Mouse (Mus musculus) erythroid progenitor cell, adult 5-6 weeks (primary cell): ENCODE data around the gene Sbf2. TPM values are rescaled to one million over a fixed set of nuclear protein-coding genes. Genes with fewer than 3 reads are reported as not detected.
"Not testable (repeated sequence)": the region's sequence is repeated elsewhere in the genome, so short reads cannot be mapped to it uniquely, and the experiment has no call there.

ENCODE experiments used
- ATAC-seq: replicated peaks from 2 replicates; pipeline ENCODE4 v1.8.0; 2016; ENCODE audit warnings: moderate number of reproducible peaks, mild to moderate bottlenecking, moderate TSS enrichment, inconsistent platforms; ENCODE audit not compliant: poor library complexity, low FRiP score, severe bottlenecking
- total RNA-seq, 2 experiments: library from RNA; stranded (forward) in 1 of 2; stranded (reverse) in 1 of 2; fragments of 150-400 nt in 1 of 2; fragments of 186-747, 209-891 nt in 1 of 2; gene quantifications; 2 replicates each; pipeline versions ENCODE4 v1.2.3 to v1.2.4; 2015 to 2017; ENCODE audit warnings: low replicate concordance in 2 of 2

Sbf2 gene
- total RNA-seq, 2 experiments from 2014 or later, result 0.38 to 10.9 TPM

GRCm38 (mm10) chr7:110463471-110463870 lies 151.3 kb downstream of the Sbf2 start:
- no peak for ATAC-seq

GRCm38 (mm10) chr7:110432301-110432700 lies 182.4 kb downstream of the Sbf2 start:
- no peak for ATAC-seq

GRCm38 (mm10) chr7:110416318-110416717 lies 198.4 kb downstream of the Sbf2 start:
- ATAC-seq, result no peak

- no peak for ATAC-seq
These were observed 200.4 kb downstream of the Sbf2 start for GRCm38 (mm10) chr7:110414276-110414675.

GRCm38 (mm10) chr7:110402092-110402491 lies 212.6 kb downstream of the Sbf2 start:
- ATAC-seq, result no peak

GRCm38 (mm10) chr7:110392576-110392975 lies 222.1 kb downstream of the Sbf2 start:
- ATAC-seq, result no peak

- ATAC-seq, result no peak
These were observed 223.1 kb downstream of the Sbf2 start for GRCm38 (mm10) chr7:110391632-110392031.

- not testable (repeated sequence) for ATAC-seq
These were observed 225.8 kb downstream of the Sbf2 start for GRCm38 (mm10) chr7:110388889-110389288.

- no peak for ATAC-seq
These were observed 227.2 kb downstream of the Sbf2 start for GRCm38 (mm10) chr7:110387565-110387964.

- ATAC-seq, result no peak
These were observed 229.2 kb downstream of the Sbf2 start for GRCm38 (mm10) chr7:110385482-110385881.

- ATAC-seq, result no peak; the same call in 1 of the 2 replicates
These were observed 230.4 kb downstream of the Sbf2 start for GRCm38 (mm10) chr7:110384343-110384742.

GRCm38 (mm10) chr7:110381625-110382024 lies 233.1 kb downstream of the Sbf2 start:
- no peak for ATAC-seq

GRCm38 (mm10) chr7:110379335-110379914 lies 235.3 kb downstream of the Sbf2 start:
- no peak for ATAC-seq

GRCm38 (mm10) chr7:110372529-110372928 lies 242.2 kb downstream of the Sbf2 start:
- ATAC-seq, result no peak

- no peak for ATAC-seq
These were observed 252.7 kb downstream of the Sbf2 start for GRCm38 (mm10) chr7:110362005-110362404.

GRCm38 (mm10) chr7:110361516-110361915 lies 253.2 kb downstream of the Sbf2 start:
- no peak for ATAC-seq

GRCm38 (mm10) chr7:110359391-110359790 lies 255.3 kb downstream of the Sbf2 start:
- no peak for ATAC-seq

- no peak for ATAC-seq
These were observed 260.8 kb downstream of the Sbf2 start for GRCm38 (mm10) chr7:110353971-110354370.

- ATAC-seq, result no peak
These were observed 267.5 kb downstream of the Sbf2 start for GRCm38 (mm10) chr7:110347250-110347649.

GRCm38 (mm10) chr7:110337601-110338000 lies 277.1 kb downstream of the Sbf2 start:
- no peak for ATAC-seq

GRCm38 (mm10) chr7:110325381-110326110 lies 289.2 kb downstream of the Sbf2 start:
- no peak for ATAC-seq
